20 mouse cellular contexts compared by ENCODE assay signal in the genomic region with DNA sequence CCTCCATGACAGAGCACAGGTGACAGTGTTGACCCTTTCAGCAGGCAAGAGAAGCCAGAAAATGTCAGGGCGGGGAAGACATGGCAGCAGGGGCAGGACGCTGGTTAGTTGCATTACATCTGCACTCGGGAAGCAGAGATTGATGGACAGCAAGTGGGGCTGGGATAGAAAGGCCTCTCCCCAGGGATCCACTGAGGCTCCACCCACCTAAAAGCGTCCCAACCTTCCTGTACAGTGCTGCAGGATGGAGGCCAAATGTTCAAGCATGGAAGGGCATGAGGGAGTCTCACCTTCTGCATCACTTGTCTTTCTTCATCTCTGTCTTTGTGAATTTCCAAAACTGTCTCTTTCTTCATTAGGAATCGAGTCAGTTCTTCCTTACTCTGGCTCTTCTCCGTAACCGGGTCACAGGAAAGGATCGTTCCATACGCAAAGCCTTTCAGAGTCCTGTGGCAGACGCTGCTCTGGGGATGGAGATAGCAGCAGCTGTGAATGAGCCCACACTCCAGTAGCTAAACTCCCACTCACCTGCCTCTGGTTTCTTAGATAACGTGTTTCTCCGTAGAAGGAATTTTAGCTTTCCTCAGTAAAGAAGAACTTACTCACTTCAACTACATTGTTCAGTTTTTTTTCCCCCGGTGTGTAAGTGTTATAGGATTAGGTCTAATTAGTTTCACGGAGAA. TPM values are rescaled to one million over a fixed set of nuclear protein-coding genes. Genes with fewer than 3 reads are reported as not detected.
DNase-seq lines count a peak whose midpoint lies in the region; ATAC-seq lines count a peak whose summit lies in the region.
"Had no signal": no experiment of that assay in that cellular context is flagged by ENCODE, and none has a peak within 500 bp of the region (broad histone marks: within the 10 kb centered on the region; RNA-seq: fewer than 3 reads in every experiment).

No protein-coding gene starts in this region.

- H3K4me1 ChIP-seq in embryonic facial prominence, embryonic 13.5 days = peaks cover 20% of the 10 kb centered on the region
- peaks cover 25% of the 10 kb centered on the region for H3K4me1 ChIP-seq in embryonic facial prominence, embryonic 10.5 days
- H3K4me1 ChIP-seq: hindbrain, embryonic 15.5 days had no signal

- 0 out of 2 replicates have a peak, but pooled peaks cover 11% of the 10 kb centered on the region for H3K36me3 ChIP-seq in embryonic facial prominence, embryonic 13.5 days
- H3K36me3 ChIP-seq in embryonic facial prominence, embryonic 10.5 days (replicated peaks) = peaks cover 17% of the 10 kb centered on the region
- H3K36me3 ChIP-seq: embryonic facial prominence, embryonic 12.5 days; midbrain, embryonic 12.5 days had no signal

- WGBS in embryonic facial prominence, embryonic 13.5 days = 70% methylated on average over 14 of the region's 14 CpGs
- WGBS in embryonic facial prominence, embryonic 10.5 days = 73% methylated on average over 14 of the region's 14 CpGs

- H3K9ac ChIP-seq in embryonic facial prominence, embryonic 13.5 days = no peak overlapping the region
- H3K9ac ChIP-seq: embryonic facial prominence, embryonic 12.5 days; hindbrain, embryonic 15.5 days; midbrain, embryonic 12.5 days had no signal

- DNase-seq in embryonic facial prominence, embryonic 10.5 days (ENCODE audit: low spot score) = no peak
- DNase-seq in layer of hippocampus, adult 9-11 months = peak; percentile 19
- no peak for DNase-seq in layer of hippocampus, postnatal 25 days (ENCODE audit: extremely low spot score in 1 of 2, low spot score in 1 of 2)
- DNase-seq in right cerebral cortex, adult 2 months (ENCODE audit: low spot score in 2 of 2) = peak; percentile 25 to 35
- DNase-seq in right cerebral cortex, postnatal 14 days = no peak
- DNase-seq: adrenal gland, postnatal 25 days; cerebellum, adult 9-10 months; gastrocnemius, adult 2 months; kidney, adult 2 months; right cerebral cortex, postnatal 25 days; thymus, postnatal 25 days had no signal

- H3K4me2 ChIP-seq in embryonic facial prominence, embryonic 13.5 days = no peak overlapping the region
- H3K4me2 ChIP-seq: embryonic facial prominence, embryonic 12.5 days; heart, embryonic 11.5 days; hindbrain, embryonic 15.5 days; midbrain, embryonic 12.5 days had no signal

- no peak overlapping the region for H3K4me3 ChIP-seq in embryonic facial prominence, embryonic 13.5 days
- no peak overlapping the region for H3K4me3 ChIP-seq in embryonic facial prominence, embryonic 10.5 days
- H3K4me3 ChIP-seq: embryonic facial prominence, embryonic 12.5 days; erythroblast, embryonic 14.5 days; gastrocnemius, adult 2 months; hindbrain, embryonic 15.5 days; midbrain, embryonic 12.5 days had no signal

- H3K27me3 ChIP-seq in embryonic facial prominence, embryonic 13.5 days = no peaks in the 10 kb centered on the region
- no peaks in the 10 kb centered on the region; the same call in 1 of the 2 replicates for H3K27me3 ChIP-seq in embryonic facial prominence, embryonic 10.5 days (replicated peaks; ENCODE audit: low read depth, poor library complexity, severe bottlenecking)
- H3K27me3 ChIP-seq: embryonic facial prominence, embryonic 12.5 days; hindbrain, embryonic 15.5 days; midbrain, embryonic 12.5 days had no signal

- peak overlapping the region; percentile 13; the same call in 1 of the 2 replicates for H3K27ac ChIP-seq in embryonic facial prominence, embryonic 13.5 days
- no peak overlapping the region for H3K27ac ChIP-seq in embryonic facial prominence, embryonic 10.5 days (replicated peaks)
- H3K27ac ChIP-seq: embryonic facial prominence, embryonic 12.5 days; gastrocnemius, adult 2 months; hindbrain, embryonic 15.5 days; kidney, postnatal 0 days; midbrain, embryonic 12.5 days had no signal

- no peak for ATAC-seq in embryonic facial prominence, embryonic 13.5 days (ENCODE audit: insufficient number of reproducible peaks, insufficient read depth, low FRiP score, low TSS enrichment, low read depth)
- ATAC-seq in monocyte, adult 5-6 weeks (replicated peaks; ENCODE audit: insufficient number of reproducible peaks, low FRiP score, low TSS enrichment, poor library complexity, severe bottlenecking) = no peak
- ATAC-seq: forebrain, embryonic 14.5 days had no signal

- H3K9me3 ChIP-seq in embryonic facial prominence, embryonic 13.5 days = no peaks in the 10 kb centered on the region
- H3K9me3 ChIP-seq in embryonic facial prominence, embryonic 10.5 days = no peaks in the 10 kb centered on the region
- H3K9me3 ChIP-seq: embryonic facial prominence, embryonic 12.5 days; hindbrain, embryonic 15.5 days; midbrain, embryonic 12.5 days had no signal

RNA-seq across cellular contexts. Expression of a gene that starts 57.7 kb away (rescaled TPM):
- polyA plus RNA-seq in embryonic facial prominence, embryonic 13.5 days (2015; fragmentation: Nextera tagmentation; extraction: Ambion mirVana) = 20.5 and 24.4 TPM in 2 replicates
- polyA plus RNA-seq in embryonic facial prominence, embryonic 10.5 days (2016; fragmentation: Nextera tagmentation; extraction: Ambion mirVana) = 24.6 and 25.0 TPM in 2 replicates
- total RNA-seq in layer of hippocampus, postnatal 25 days (2021) = 10 to 100 TPM; 30.1 to 31.9 TPM
- 4.9 to 11.3 TPM (median 5.7 TPM) in 3 replicates for total RNA-seq in monocyte, adult 5-6 weeks (2017)

Comparison
In these comparisons a context has a peak if more than half of its experiments do, and no peak if none do; other contexts are left out.
1. DNase-seq: peak in layer of hippocampus, adult 9-11 months (single experiment) and right cerebral cortex, adult 2 months (2 of 2); none in embryonic facial prominence, embryonic 10.5 days (single experiment), layer of hippocampus, postnatal 25 days (0 of 2) and right cerebral cortex, postnatal 14 days (single experiment).